Mouse (Mus musculus): ENCODE measurements around the gene Hist1h2aa. TPM values are rescaled to one million over a fixed set of nuclear protein-coding genes. Genes with fewer than 3 reads are reported as not detected.

Gene Hist1h2aa
- not detected in 2 replicates for polyA plus RNA-seq (2012; ENCODE audit: insufficient read depth, low replicate concordance)

DNA sequence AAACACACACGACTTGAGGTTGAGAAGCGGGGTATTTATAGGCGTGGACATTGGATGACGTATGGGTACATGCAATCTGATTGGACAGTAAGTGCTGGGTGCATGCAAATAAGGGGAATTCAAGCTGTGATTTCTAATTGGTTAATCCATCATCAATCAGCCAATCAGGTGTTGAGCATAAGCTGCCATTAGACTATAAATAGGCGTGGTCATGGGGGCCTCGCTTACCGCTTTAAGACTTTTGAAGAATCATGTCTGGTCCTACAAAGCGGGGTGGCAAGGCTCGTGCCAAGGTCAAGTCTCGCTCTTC is at the start of gene Hist1h2aa:
Gene Hist1h2aa (plus strand): TSS at position 252 of the 310 bp plus-strand sequence.
- H3K36me3 ChIP-seq (replicated peaks; ENCODE audit: low read length), result no peaks in the 10 kb centered on the region
- peaks cover 13% of the 10 kb centered on the region for H3K9me3 ChIP-seq
- no peak within 1 kb of the TSS for H3K4me3 ChIP-seq (replicated peaks)
- H3K4me1 ChIP-seq, result no peaks in the 10 kb centered on the region
- no peak for TF ChIP-seq FLI1 (IDR thresholded peaks at IDR 0.05; ENCODE audit: low read length)
- TF ChIP-seq GATA1 (IDR thresholded peaks at IDR 0.05; ENCODE audit: borderline replicate concordance, low read length), result no peak
- peaks cover 4% of the 10 kb centered on the region for H3K27me3 ChIP-seq (replicated peaks)

DNA sequence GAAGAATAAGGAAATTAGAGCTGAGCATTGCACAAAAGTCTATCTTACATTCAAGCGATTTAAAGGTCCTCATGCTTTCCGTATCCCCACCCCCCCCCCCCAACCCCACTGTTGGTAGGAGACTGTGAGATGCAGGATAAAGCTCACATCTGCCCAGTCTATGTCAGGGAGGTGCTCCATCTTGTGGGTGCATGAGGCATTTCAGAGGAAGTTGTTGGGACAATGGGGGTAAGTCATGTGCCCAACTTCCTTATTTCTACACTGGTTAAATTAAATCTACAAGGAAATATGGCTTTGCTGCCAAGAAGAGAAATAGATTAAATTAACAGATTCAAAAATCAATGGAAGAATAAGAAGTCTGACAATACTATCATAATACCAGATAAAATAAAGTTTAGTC is 48.7 kb upstream of the Hist1h2aa start:
- no peak overlapping the region for H3K4me3 ChIP-seq (replicated peaks)
- H3K4me1 ChIP-seq, result peaks cover 19% of the 10 kb centered on the region
- no peak for TF ChIP-seq GATA1 (IDR thresholded peaks at IDR 0.05; ENCODE audit: borderline replicate concordance, low read length)
- TF ChIP-seq FLI1 (IDR thresholded peaks at IDR 0.05; ENCODE audit: low read length), result no peak
- H3K36me3 ChIP-seq (replicated peaks; ENCODE audit: low read length), result no peaks in the 10 kb centered on the region
- H3K9me3 ChIP-seq, result no peaks in the 10 kb centered on the region
- H3K27me3 ChIP-seq (replicated peaks), result no peaks in the 10 kb centered on the region

- no peaks in the 10 kb centered on the region for H3K9me3 ChIP-seq
- TF ChIP-seq FLI1 (IDR thresholded peaks at IDR 0.05; ENCODE audit: low read length) (no peak), GATA1 (IDR thresholded peaks at IDR 0.05; ENCODE audit: borderline replicate concordance, low read length) (no peak)
- no peaks in the 10 kb centered on the region for H3K27me3 ChIP-seq (replicated peaks)
- H3K36me3 ChIP-seq (replicated peaks; ENCODE audit: low read length), result no peaks in the 10 kb centered on the region
- H3K4me3 ChIP-seq (replicated peaks), result no peak overlapping the region
- H3K4me1 ChIP-seq, result peaks cover 19% of the 10 kb centered on the region
Observed at GRCm38 (mm10) chr13:23887026-23887725, 47.1 kb upstream of the Hist1h2aa start.

- no peaks in the 10 kb centered on the region for H3K9me3 ChIP-seq
- no peaks in the 10 kb centered on the region for H3K27me3 ChIP-seq (replicated peaks)
- TF ChIP-seq FLI1 (IDR thresholded peaks at IDR 0.05; ENCODE audit: low read length), result no peak
- TF ChIP-seq GATA1 (IDR thresholded peaks at IDR 0.05; ENCODE audit: borderline replicate concordance, low read length), result no peak
- no peak overlapping the region for H3K4me3 ChIP-seq (replicated peaks)
- H3K36me3 ChIP-seq (replicated peaks; ENCODE audit: low read length), result no peaks in the 10 kb centered on the region
- peaks cover 24% of the 10 kb centered on the region for H3K4me1 ChIP-seq
Observed at GRCm38 (mm10) chr13:23889011-23889605, 45.2 kb upstream of the Hist1h2aa start.

DNA sequence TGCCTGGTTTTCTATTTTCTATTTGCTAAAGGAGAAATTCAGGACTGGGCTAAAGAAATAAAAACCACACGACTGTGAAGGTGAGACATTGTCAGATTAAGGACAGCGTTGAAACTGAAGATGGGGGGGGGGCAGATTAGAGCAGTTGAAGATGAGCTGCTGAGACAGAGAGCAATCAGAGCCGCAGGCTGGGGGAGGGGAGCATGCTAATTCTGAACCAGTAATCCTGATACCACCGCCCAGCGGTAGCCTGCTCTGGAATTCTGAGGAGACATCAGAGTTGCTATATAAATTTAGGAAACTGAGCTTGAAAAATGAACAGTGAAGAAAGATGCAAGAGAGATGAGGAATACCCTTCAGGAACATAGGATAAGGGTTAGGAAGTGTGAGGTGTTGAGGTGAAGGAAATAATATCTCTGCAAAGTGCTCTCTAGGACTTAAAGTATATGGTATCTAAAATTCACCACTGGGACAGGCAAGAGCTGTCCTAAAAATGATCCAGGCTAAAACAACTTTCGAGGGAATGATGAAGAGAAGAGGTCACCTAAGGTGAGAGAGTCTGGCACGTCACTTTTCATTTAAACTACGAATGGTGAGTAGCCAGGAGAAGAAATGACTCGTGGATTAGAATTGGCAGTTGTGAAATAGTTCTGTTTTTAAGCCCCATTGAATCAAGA is 41.5 kb upstream of the Hist1h2aa start:
- Histone ChIP-seq H3K27me3 (replicated peaks) (no peaks in the 10 kb centered on the region), H3K36me3 (replicated peaks; ENCODE audit: low read length) (no peaks in the 10 kb centered on the region), H3K9me3 (no peaks in the 10 kb centered on the region), H3K4me3 (replicated peaks) (no peak overlapping the region), H3K4me1 (peaks cover 15% of the 10 kb centered on the region)
- TF ChIP-seq GATA1 (IDR thresholded peaks at IDR 0.05; ENCODE audit: borderline replicate concordance, low read length), result no peak
- TF ChIP-seq FLI1 (IDR thresholded peaks at IDR 0.05; ENCODE audit: low read length), result no peak

- Histone ChIP-seq H3K4me3 (replicated peaks) (no peak overlapping the region), H3K27me3 (replicated peaks) (no peaks in the 10 kb centered on the region), H3K9me3 (no peaks in the 10 kb centered on the region), H3K36me3 (replicated peaks; ENCODE audit: low read length) (no peaks in the 10 kb centered on the region), H3K4me1 (peaks cover 20% of the 10 kb centered on the region)
- TF ChIP-seq FLI1 (IDR thresholded peaks at IDR 0.05; ENCODE audit: low read length), result no peak
- no peak for TF ChIP-seq GATA1 (IDR thresholded peaks at IDR 0.05; ENCODE audit: borderline replicate concordance, low read length)
Observed at GRCm38 (mm10) chr13:23893269-23893593, 41.0 kb upstream of the Hist1h2aa start.

DNA sequence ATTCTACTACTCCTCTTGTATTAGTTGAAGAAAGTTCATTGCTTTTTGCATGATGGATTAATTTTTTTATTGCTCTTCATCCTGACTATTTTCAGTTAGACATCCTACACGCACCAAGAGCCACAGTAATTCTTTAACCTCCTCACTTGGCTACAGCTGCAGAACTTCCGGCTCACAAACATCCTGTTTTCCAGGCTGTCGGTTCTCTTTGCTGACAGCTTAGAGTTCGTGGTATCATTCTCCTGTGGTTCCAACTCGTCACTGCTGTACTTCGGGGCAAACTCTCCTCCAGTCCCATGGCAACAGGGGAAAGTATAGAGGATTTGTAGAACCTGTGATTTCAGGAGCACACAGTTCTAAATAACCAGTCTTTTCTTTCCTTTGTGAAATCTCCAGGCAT is 36.0 kb upstream of the Hist1h2aa start:
- no peaks in the 10 kb centered on the region for H3K9me3 ChIP-seq
- H3K4me3 ChIP-seq (replicated peaks), result no peak overlapping the region
- H3K4me1 ChIP-seq, result peaks cover 21% of the 10 kb centered on the region
- H3K27me3 ChIP-seq (replicated peaks), result peaks cover 2% of the 10 kb centered on the region
- H3K36me3 ChIP-seq (replicated peaks; ENCODE audit: low read length), result no peaks in the 10 kb centered on the region
- TF ChIP-seq FLI1 (IDR thresholded peaks at IDR 0.05; ENCODE audit: low read length) (no peak), GATA1 (IDR thresholded peaks at IDR 0.05; ENCODE audit: borderline replicate concordance, low read length) (no peak)

DNA sequence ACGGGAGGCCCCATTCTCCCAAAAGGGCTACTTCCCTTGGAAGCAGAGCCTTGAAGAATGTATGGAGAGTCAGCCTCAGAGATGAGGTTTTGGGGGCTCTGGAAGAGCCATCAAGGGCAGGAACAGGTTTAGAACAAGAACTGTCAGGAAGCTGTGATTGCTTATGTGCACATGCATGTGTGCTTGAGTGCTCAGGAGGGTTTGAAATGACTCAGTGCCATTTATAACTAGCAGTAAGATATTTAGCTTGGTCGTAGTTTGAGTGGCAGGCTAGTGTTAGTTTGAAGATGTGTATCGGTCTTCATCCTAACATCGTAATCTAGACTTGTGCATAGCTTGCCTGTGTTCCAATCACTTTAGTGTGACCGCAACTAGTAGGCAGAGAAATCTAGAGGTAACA is 27.4 kb upstream of the Hist1h2aa start:
- TF ChIP-seq FLI1 (IDR thresholded peaks at IDR 0.05; ENCODE audit: low read length), result no peak
- no peaks in the 10 kb centered on the region for H3K36me3 ChIP-seq (replicated peaks; ENCODE audit: low read length)
- H3K27me3 ChIP-seq (replicated peaks), result no peaks in the 10 kb centered on the region

DNA sequence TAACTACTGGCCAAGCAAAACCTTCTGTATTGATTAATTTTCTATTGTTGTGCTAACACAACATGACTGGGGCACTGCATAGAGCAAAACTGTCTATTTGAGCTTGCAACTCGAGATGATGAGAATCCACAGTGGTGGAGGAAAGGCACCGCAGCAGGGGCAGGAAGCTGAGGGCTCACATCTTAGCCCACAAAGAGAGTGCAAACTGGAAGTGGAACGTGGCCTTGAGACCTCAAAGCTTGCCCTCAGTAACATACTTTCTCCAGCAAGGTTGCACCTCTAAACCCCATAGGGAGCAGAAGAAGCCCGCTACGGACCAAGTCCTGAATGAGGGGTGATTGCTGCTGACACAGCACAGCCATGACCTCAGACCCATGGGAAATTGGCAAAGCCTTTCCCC is 24.1 kb upstream of the Hist1h2aa start:
- TF ChIP-seq FLI1 (IDR thresholded peaks at IDR 0.05; ENCODE audit: low read length), result no peak
- no peak for TF ChIP-seq GATA1 (IDR thresholded peaks at IDR 0.05; ENCODE audit: borderline replicate concordance, low read length)

More for the DNA sequence above, 27.4 kb upstream of the Hist1h2aa start:
- Histone ChIP-seq H3K4me3 (replicated peaks) (no peak overlapping the region), H3K9me3 (no peaks in the 10 kb centered on the region), H3K4me1 (peaks cover 35% of the 10 kb centered on the region)

GRCm38 (mm10) chr13:23911335-23911734 is 22.9 kb upstream of the Hist1h2aa start:
- no peaks in the 10 kb centered on the region for H3K27me3 ChIP-seq (replicated peaks)
- TF ChIP-seq FLI1 (IDR thresholded peaks at IDR 0.05; ENCODE audit: low read length) (no peak), GATA1 (IDR thresholded peaks at IDR 0.05; ENCODE audit: borderline replicate concordance, low read length) (no peak)
- no peak overlapping the region for H3K4me3 ChIP-seq (replicated peaks)
- no peaks in the 10 kb centered on the region for H3K36me3 ChIP-seq (replicated peaks; ENCODE audit: low read length)
- H3K4me1 ChIP-seq, result peaks cover 73% of the 10 kb centered on the region
- no peaks in the 10 kb centered on the region for H3K9me3 ChIP-seq

More for the DNA sequence above, 24.1 kb upstream of the Hist1h2aa start:
- no peaks in the 10 kb centered on the region for H3K27me3 ChIP-seq (replicated peaks)
- peaks cover 61% of the 10 kb centered on the region for H3K4me1 ChIP-seq
- no peaks in the 10 kb centered on the region for H3K9me3 ChIP-seq
- no peak overlapping the region for H3K4me3 ChIP-seq (replicated peaks)
- H3K36me3 ChIP-seq (replicated peaks; ENCODE audit: low read length), result no peaks in the 10 kb centered on the region

All from megakaryocyte, embryonic 14.5 days (primary cell).